Mouse (Mus musculus) stomach, embryonic 14.5 days (tissue): ENCODE data around the gene 6430571L13Rik. TPM values are rescaled to one million over a fixed set of nuclear protein-coding genes. Genes with fewer than 3 reads are reported as not detected.
A peak's percentile ranks its signal among the peaks of the same experiment; 100 is the strongest.

Experiments used
- ATAC-seq: fragments of 200-750 bp; cut with Nextera tagmentation; 2 replicates; pipeline ENCODE4 v1.8.0; 2017; ENCODE audit warnings: low read depth, moderate TSS enrichment; ENCODE audit not compliant: insufficient number of reproducible peaks, insufficient read depth, low FRiP score
- H3K27ac ChIP-seq: fragments of 300-500 bp; sonication (generic); 2 replicates; pipeline ENCODE4 v1.5.1; 2014; ENCODE audit warnings: mild to moderate bottlenecking, low read length, moderate library complexity, mixed read lengths
- H3K27me3 ChIP-seq: fragments of 300-500 bp; sonication (generic); 2 replicates; pipeline ENCODE4 v1.6.1; 2014; ENCODE audit warnings: low read length, control low read depth, mixed read lengths; ENCODE audit not compliant: control insufficient read depth, insufficient read depth
- H3K36me3 ChIP-seq: fragments of 300-500 bp; sonication (generic); 2 replicates; pipeline ENCODE4 v1.6.1; 2014; ENCODE audit warnings: mild to moderate bottlenecking, control low read depth, low read length, moderate library complexity, mixed read lengths; ENCODE audit not compliant: control insufficient read depth, insufficient read depth
- H3K4me1 ChIP-seq: fragments of 300-500 bp; sonication (generic); 2 replicates; pipeline ENCODE4 v1.6.1; 2014; ENCODE audit warnings: low read length, control low read depth, mixed read lengths; ENCODE audit not compliant: control insufficient read depth, insufficient read depth
- H3K4me2 ChIP-seq: fragments of 300-500 bp; sonication (generic); replicated peaks from 2 replicates; pipeline ENCODE4 v1.6.1; 2014; ENCODE audit warnings: low read depth, low read length, control low read depth
- H3K4me3 ChIP-seq: fragments of 300-500 bp; sonication (generic); 2 replicates; pipeline ENCODE4 v1.5.1; 2014; ENCODE audit warnings: low read depth, low read length, control low read depth
- H3K9ac ChIP-seq: fragments of 300-500 bp; sonication (generic); replicated peaks from 2 replicates; pipeline ENCODE4 v1.6.1; 2014; ENCODE audit warnings: low read depth, mild to moderate bottlenecking, control low read depth, low read length, moderate library complexity, mixed read lengths
- H3K9me3 ChIP-seq: fragments of 300-500 bp; sonication (generic); 2 replicates; pipeline ENCODE4 v1.6.1; 2016; ENCODE audit warnings: low read depth, low read length, control low read depth; ENCODE audit not compliant: control insufficient read depth
- WGBS: fragments of 180-500 bp; shearing (Covaris S2); extraction: QIAGEN DNeasy Blood & Tissue Kit; methylation state at CpG from one replicate; pipeline ENCODE4 v1.1.7; 2014; 5-methylcytosine and 5-hydroxymethylcytosine counted together
- polyA plus RNA-seq: library from polyadenylated mRNA; unstranded; fragments of >200 nt; fragmentation: Nextera tagmentation; extraction: Ambion mirVana; gene quantifications from 2 replicates; pipeline ENCODE4 v1.2.1, GENCODE M21; 2014

6430571L13Rik gene
- polyA plus RNA-seq, 1 experiment from 2014 or later: 0.19 TPM

GRCm38 (mm10) chr9:107349321-107349720 is 8.9 kb downstream of the 6430571L13Rik start:
- WGBS: 52% methylated on average over 7 of the region's 7 CpGs
- Histone ChIP-seq H3K9ac (no peak overlapping the region), H3K4me2 (no peak overlapping the region), H3K27ac (no peak overlapping the region), H3K9me3 (no peaks in the 10 kb centered on the region), H3K36me3 (no peaks in the 10 kb centered on the region), H3K4me1 (no peaks in the 10 kb centered on the region), H3K4me3 (no peak overlapping the region), H3K27me3 (no peaks in the 10 kb centered on the region)
- no peak for ATAC-seq

- H3K4me1 ChIP-seq: no peaks in the 10 kb centered on the region
- H3K4me3 ChIP-seq: no peak overlapping the region
- no peak for ATAC-seq
- H3K4me2 ChIP-seq: no peak overlapping the region
- 70% methylated on average over 1 of the region's 1 CpGs for WGBS
- no peaks in the 10 kb centered on the region for H3K27me3 ChIP-seq
- no peaks in the 10 kb centered on the region for H3K36me3 ChIP-seq
- no peak overlapping the region for H3K9ac ChIP-seq
- no peaks in the 10 kb centered on the region for H3K9me3 ChIP-seq
- no peak overlapping the region for H3K27ac ChIP-seq
Measured at GRCm38 (mm10) chr9:107354826-107355225, 14.4 kb downstream of the 6430571L13Rik start.

- no peak for ATAC-seq
- 39% methylated on average over 7 of the region's 7 CpGs for WGBS
- H3K4me3 ChIP-seq: no peak overlapping the region
Measured at GRCm38 (mm10) chr9:107355870-107356765, 15.7 kb downstream of the 6430571L13Rik start.

GRCm38 (mm10) chr9:107357651-107358050 is 17.2 kb downstream of the 6430571L13Rik start:
- Histone ChIP-seq H3K4me3 (no peak overlapping the region), H3K9me3 (no peaks in the 10 kb centered on the region), H3K9ac (no peak overlapping the region), H3K27me3 (no peaks in the 10 kb centered on the region), H3K27ac (no peak overlapping the region), H3K4me2 (no peak overlapping the region), H3K36me3 (no peaks in the 10 kb centered on the region), H3K4me1 (no peaks in the 10 kb centered on the region)
- WGBS: 26% methylated on average over 5 of the region's 5 CpGs
- no peak for ATAC-seq

More at GRCm38 (mm10) chr9:107355870-107356765, 15.7 kb downstream of the 6430571L13Rik start:
- no peaks in the 10 kb centered on the region for H3K36me3 ChIP-seq
- no peaks in the 10 kb centered on the region for H3K4me1 ChIP-seq
- no peak overlapping the region for H3K4me2 ChIP-seq
- H3K9ac ChIP-seq: no peak overlapping the region
- no peaks in the 10 kb centered on the region for H3K9me3 ChIP-seq
- H3K27me3 ChIP-seq: no peaks in the 10 kb centered on the region
- no peak overlapping the region for H3K27ac ChIP-seq

GRCm38 (mm10) chr9:107360989-107361388 is 20.6 kb downstream of the 6430571L13Rik start:
- H3K9me3 ChIP-seq: no peaks in the 10 kb centered on the region
- H3K4me3 ChIP-seq: no peak overlapping the region
- no peaks in the 10 kb centered on the region for H3K27me3 ChIP-seq
- H3K36me3 ChIP-seq: no peaks in the 10 kb centered on the region
- no peaks in the 10 kb centered on the region for H3K4me1 ChIP-seq
- no peak for ATAC-seq
- WGBS: 16% methylated on average over 3 of the region's 3 CpGs
- H3K27ac ChIP-seq: no peak overlapping the region
- no peak overlapping the region for H3K4me2 ChIP-seq
- H3K9ac ChIP-seq: no peak overlapping the region

- Histone ChIP-seq H3K9ac (no peak overlapping the region), H3K27ac (no peak overlapping the region), H3K4me1 (no peaks in the 10 kb centered on the region), H3K9me3 (no peaks in the 10 kb centered on the region), H3K27me3 (no peaks in the 10 kb centered on the region), H3K36me3 (no peaks in the 10 kb centered on the region), H3K4me3 (no peak overlapping the region), H3K4me2 (no peak overlapping the region)
- ATAC-seq: no peak
- 4% methylated on average over 3 of the region's 3 CpGs for WGBS
Measured at GRCm38 (mm10) chr9:107366644-107367043, 26.2 kb downstream of the 6430571L13Rik start.

- H3K27me3 ChIP-seq: no peaks in the 10 kb centered on the region
- ATAC-seq: no peak
- no peak overlapping the region for H3K4me3 ChIP-seq
- 29% methylated on average over 1 of the region's 1 CpGs for WGBS
- H3K4me1 ChIP-seq: no peaks in the 10 kb centered on the region
- H3K9ac ChIP-seq: no peak overlapping the region
- no peak overlapping the region for H3K4me2 ChIP-seq
- no peaks in the 10 kb centered on the region for H3K9me3 ChIP-seq
- no peaks in the 10 kb centered on the region for H3K36me3 ChIP-seq
- no peak overlapping the region for H3K27ac ChIP-seq
Measured at GRCm38 (mm10) chr9:107368302-107368701, 27.9 kb downstream of the 6430571L13Rik start.

- ATAC-seq: peak; percentile 66; the same call in 1 of the 2 replicates
- no peak overlapping the region for H3K4me2 ChIP-seq
- no peaks in the 10 kb centered on the region for H3K4me1 ChIP-seq
- peaks cover 3% of the 10 kb centered on the region; the same call in 1 of the 2 replicates for H3K27me3 ChIP-seq
- H3K4me3 ChIP-seq: no peak overlapping the region
- no peaks in the 10 kb centered on the region for H3K9me3 ChIP-seq
- no peak overlapping the region for H3K27ac ChIP-seq
- WGBS: 40% methylated on average over 10 of the region's 10 CpGs
- H3K36me3 ChIP-seq: no peaks in the 10 kb centered on the region
- H3K9ac ChIP-seq: no peak overlapping the region
Measured at GRCm38 (mm10) chr9:107369270-107370105, 29.1 kb downstream of the 6430571L13Rik start.
